Mouse (Mus musculus) erythroblast, embryonic 14.5 days (primary cell): ENCODE measurements around the gene Evi5. TPM values are rescaled to one million over a fixed set of nuclear protein-coding genes. Genes with fewer than 3 reads are reported as not detected.
A peak's percentile ranks its signal among the peaks of the same experiment; 100 is the strongest.
"Not testable (repeated sequence)": the region's sequence is repeated elsewhere in the genome, so short reads cannot be mapped to it uniquely, and the experiment has no call there.

ENCODE experiments used
- H3K27me3 ChIP-seq: 2 replicates; pipeline ENCODE4 v1.6.1; 2012; ENCODE audit warnings: inconsistent platforms; ENCODE audit not compliant: control insufficient read depth
- H3K36me3 ChIP-seq: 2 replicates; pipeline ENCODE4 v1.6.1; 2012; ENCODE audit warnings: mild to moderate bottlenecking, inconsistent platforms; ENCODE audit not compliant: control insufficient read depth
- H3K4me1 ChIP-seq: 2 replicates; pipeline ENCODE4 v1.6.1; 2012; ENCODE audit warnings: inconsistent platforms; ENCODE audit not compliant: control insufficient read depth
- H3K4me3 ChIP-seq: replicated peaks from 2 replicates; pipeline ENCODE3; 2012; ENCODE audit warnings: moderate library complexity, mild to moderate bottlenecking, inconsistent platforms
- H3K9me3 ChIP-seq: 2 replicates; pipeline ENCODE4 v1.6.1; 2012; ENCODE audit warnings: low read length, inconsistent platforms, mixed read lengths; ENCODE audit not compliant: control insufficient read depth
- GATA1 ChIP-seq: IDR thresholded peaks from 2 replicates; pipeline ENCODE4 v1.6.1; 2012; ENCODE audit warnings: low read length, inconsistent platforms, mixed read lengths
- TAL1 ChIP-seq: IDR thresholded peaks from 3 replicates; pipeline ENCODE4 v1.6.1; 2012; ENCODE audit warnings: low read length, inconsistent platforms, mixed read lengths
- polyA plus RNA-seq: library from polyadenylated mRNA; stranded (reverse); fragments of >175 nt; gene quantifications from 2 replicates; pipeline ENCODE4 v1.2.3, GENCODE M21; 2012

Gene Evi5
- polyA plus RNA-seq, 1 experiment = 1.9 TPM

GRCm38 (mm10) chr5:107904325-107904724, 29.4 kb upstream of the Evi5 start:
- Histone ChIP-seq H3K9me3 (no peaks in the 10 kb centered on the region), H3K36me3 (peaks cover 74% of the 10 kb centered on the region), H3K4me3 (no peak overlapping the region), H3K4me1 (peaks cover 30% of the 10 kb centered on the region), H3K27me3 (no peaks in the 10 kb centered on the region)
- no peak for TF ChIP-seq TAL1
- TF ChIP-seq GATA1 = no peak

- Histone ChIP-seq H3K36me3 (peaks cover 42% of the 10 kb centered on the region), H3K4me1 (peaks cover 32% of the 10 kb centered on the region), H3K9me3 (no peaks in the 10 kb centered on the region), H3K4me3 (peak overlapping the region; percentile 100), H3K27me3 (peaks cover 11% of the 10 kb centered on the region)
- no peak for TF ChIP-seq GATA1
- no peak for TF ChIP-seq TAL1
Observed at GRCm38 (mm10) chr5:107901014-107901615, 26.2 kb upstream of the Evi5 start.

- TF ChIP-seq TAL1 = no peak
- TF ChIP-seq GATA1 = no peak
- peaks cover 32% of the 10 kb centered on the region for H3K4me1 ChIP-seq
- peaks cover 14% of the 10 kb centered on the region for H3K27me3 ChIP-seq
- no peaks in the 10 kb centered on the region for H3K9me3 ChIP-seq
- H3K4me3 ChIP-seq = peak within 1 kb of the TSS; percentile 100
- H3K36me3 ChIP-seq = peaks cover 35% of the 10 kb centered on the region
Observed at GRCm38 (mm10) chr5:107900206-107901013, 25.5 kb upstream of the Evi5 start, which contains the start of gene Rpl5. Gene Rpl5, plus strand, starts transcription at chr5:107900502.

GRCm38 (mm10) chr5:107896265-107896664, 21.4 kb upstream of the Evi5 start:
- H3K4me3 ChIP-seq = no peak overlapping the region
- TF ChIP-seq GATA1 (no peak), TAL1 (no peak)
- no peaks in the 10 kb centered on the region for H3K36me3 ChIP-seq
- H3K9me3 ChIP-seq = no peaks in the 10 kb centered on the region
- peaks cover 23% of the 10 kb centered on the region for H3K27me3 ChIP-seq
- peaks cover 13% of the 10 kb centered on the region for H3K4me1 ChIP-seq

GRCm38 (mm10) chr5:107894676-107895075, 19.8 kb upstream of the Evi5 start:
- H3K36me3 ChIP-seq = no peaks in the 10 kb centered on the region
- peaks cover 31% of the 10 kb centered on the region for H3K27me3 ChIP-seq
- peaks cover 7% of the 10 kb centered on the region for H3K4me1 ChIP-seq
- TF ChIP-seq TAL1 = no peak
- H3K9me3 ChIP-seq = no peaks in the 10 kb centered on the region
- H3K4me3 ChIP-seq = no peak overlapping the region

GRCm38 (mm10) chr5:107891515-107891914, 16.6 kb upstream of the Evi5 start:
- H3K27me3 ChIP-seq = peaks cover 28% of the 10 kb centered on the region
- H3K4me1 ChIP-seq, H3K9me3 ChIP-seq, H3K36me3 ChIP-seq, H3K4me3 ChIP-seq: not testable (repeated sequence)

GRCm38 (mm10) chr5:107889994-107890888, 15.3 kb upstream of the Evi5 start:
- Histone ChIP-seq H3K36me3 (no peaks in the 10 kb centered on the region), H3K9me3 (no peaks in the 10 kb centered on the region), H3K27me3 (peaks cover 22% of the 10 kb centered on the region), H3K4me1 (peaks cover 3% of the 10 kb centered on the region; the same call in 1 of the 2 replicates), H3K4me3 (no peak overlapping the region)
- TF ChIP-seq TAL1 = no peak
- TF ChIP-seq GATA1 = no peak

GRCm38 (mm10) chr5:107880710-107881109, 5.8 kb upstream of the Evi5 start:
- Histone ChIP-seq H3K27me3 (peaks cover 7% of the 10 kb centered on the region), H3K4me1 (peaks cover 13% of the 10 kb centered on the region), H3K9me3 (no peaks in the 10 kb centered on the region), H3K36me3 (no peaks in the 10 kb centered on the region), H3K4me3 (no peak overlapping the region)
- no peak for TF ChIP-seq TAL1

GRCm38 (mm10) chr5:107877053-107877452, 2.1 kb upstream of the Evi5 start:
- H3K36me3 ChIP-seq = peaks cover 17% of the 10 kb centered on the region
- H3K4me3 ChIP-seq = no peak overlapping the region
- H3K9me3 ChIP-seq = no peaks in the 10 kb centered on the region
- TF ChIP-seq TAL1 (no peak), GATA1 (no peak)
- H3K27me3 ChIP-seq = no peaks in the 10 kb centered on the region
- H3K4me1 ChIP-seq = peaks cover 32% of the 10 kb centered on the region
